ENCODE assay signal across 8 mouse cellular contexts in the genomic region with DNA sequence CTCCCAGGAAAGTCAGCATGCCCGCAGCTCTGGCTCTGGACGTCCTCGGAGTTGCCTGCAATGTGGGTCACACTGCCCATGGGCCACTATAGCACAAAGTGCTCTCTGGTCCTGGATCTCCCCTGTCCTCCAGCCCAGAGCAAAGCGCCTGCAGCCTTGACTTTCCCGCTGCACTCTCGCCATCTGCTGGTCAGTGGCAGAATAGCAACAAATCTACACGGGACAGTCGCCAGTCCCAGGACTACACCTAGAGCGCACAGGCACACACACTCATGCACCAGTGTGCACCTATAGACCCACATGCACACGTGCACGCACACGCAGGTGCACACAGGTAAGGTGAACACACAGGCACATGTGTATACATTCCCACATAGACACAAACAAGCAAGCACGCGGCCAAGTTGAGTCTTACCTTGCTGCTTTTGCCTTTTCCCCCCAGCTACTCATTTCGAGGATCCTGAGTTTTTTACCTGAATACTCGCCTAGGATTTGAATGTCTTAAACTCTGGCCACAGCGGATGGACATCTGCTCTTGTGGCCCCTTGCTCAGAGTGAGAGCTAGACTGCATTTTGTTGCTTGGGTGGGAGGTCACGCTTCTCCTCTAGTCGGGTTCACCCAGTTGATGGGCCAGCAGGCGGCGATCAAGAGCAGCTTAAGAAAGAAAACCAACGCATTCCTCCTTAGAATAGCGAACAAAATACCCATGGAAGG. TPM values are rescaled to one million over a fixed set of nuclear protein-coding genes. Genes with fewer than 3 reads are reported as not detected.
DNase-seq lines count a peak whose midpoint lies in the region; ATAC-seq and TF ChIP-seq lines count a peak whose summit lies in the region.

No protein-coding gene starts in this region.

- TF ChIP-seq POLR2A in testis, adult 2 months (IDR thresholded peaks at IDR 0.05; ENCODE audit: control insufficient read depth, low read depth, low read length), result no peak

- no peak overlapping the region for H3K4me3 ChIP-seq in C2C12 (ENCODE audit: insufficient read depth, poor library complexity, severe bottlenecking)
- peak overlapping the region; percentile 22 for H3K4me3 ChIP-seq in forebrain, embryonic 10.5 days
- H3K4me3 ChIP-seq in heart, embryonic 16.5 days (ENCODE audit: low read length), result no peak overlapping the region
- H3K4me3 ChIP-seq in liver, embryonic 12.5 days, result no peak overlapping the region
- no peak overlapping the region; the same call in 1 of the 2 replicates for H3K4me3 ChIP-seq in neural tube, embryonic 11.5 days (ENCODE audit: low read depth, low read length)
- H3K4me3 ChIP-seq in testis, adult 2 months (ENCODE audit: control insufficient read depth, low read depth, low read length), result no peak overlapping the region

- peak; percentile 14 for ATAC-seq in heart, embryonic 16.5 days (replicated peaks; ENCODE audit: extremely low read depth, insufficient read depth, low FRiP score)
- peak; percentile 52; the same call in 1 of the 2 replicates for ATAC-seq in liver, embryonic 12.5 days
- ATAC-seq in neural tube, embryonic 11.5 days (ENCODE audit: insufficient read depth, low FRiP score, low TSS enrichment), result peak; percentile 69; the same call in 1 of the 2 replicates

- no peaks in the 10 kb centered on the region for H3K9me3 ChIP-seq in forebrain, embryonic 10.5 days
- no peaks in the 10 kb centered on the region for H3K9me3 ChIP-seq in heart, embryonic 16.5 days (replicated peaks; ENCODE audit: control insufficient read depth, low read length)
- H3K9me3 ChIP-seq in liver, embryonic 12.5 days (replicated peaks), result no peaks in the 10 kb centered on the region
- no peaks in the 10 kb centered on the region for H3K9me3 ChIP-seq in neural tube, embryonic 11.5 days (ENCODE audit: control insufficient read depth, low read length)

- 8% methylated on average over 23 of the region's 23 CpGs for WGBS in forebrain, embryonic 10.5 days
- WGBS in heart, embryonic 16.5 days, result 7% methylated on average over 23 of the region's 23 CpGs
- 6% methylated on average over 23 of the region's 23 CpGs for WGBS in liver, embryonic 12.5 days (ENCODE audit: insufficient replicate concordance)
- WGBS in neural tube, embryonic 11.5 days, result 6% methylated on average over 23 of the region's 23 CpGs

- no peak overlapping the region for H3K4me2 ChIP-seq in heart, embryonic 16.5 days (ENCODE audit: low read depth, low read length)
- H3K4me2 ChIP-seq in liver, embryonic 12.5 days, result no peak overlapping the region
- H3K4me2 ChIP-seq in neural tube, embryonic 11.5 days (ENCODE audit: low read depth), result peak overlapping the region; percentile 22; the same call in 1 of the 2 replicates

- no peaks in the 10 kb centered on the region for H3K27me3 ChIP-seq in C2C12 (ENCODE audit: control insufficient read depth, insufficient read depth, insufficient read length)
- H3K27me3 ChIP-seq in forebrain, embryonic 10.5 days (ENCODE audit: poor library complexity, severe bottlenecking), result peaks cover 16% of the 10 kb centered on the region
- H3K27me3 ChIP-seq in heart, embryonic 16.5 days (ENCODE audit: control insufficient read depth, insufficient read depth, low read length), result 0 out of 2 replicates have a peak, but pooled peaks cover 2% of the 10 kb centered on the region
- H3K27me3 ChIP-seq in liver, embryonic 12.5 days (replicated peaks), result 0 out of 2 replicates have a peak, but pooled peaks cover 5% of the 10 kb centered on the region
- no peaks in the 10 kb centered on the region for H3K27me3 ChIP-seq in neural tube, embryonic 11.5 days (ENCODE audit: control insufficient read depth, insufficient read depth, low read length)
- no peaks in the 10 kb centered on the region for H3K27me3 ChIP-seq in testis, adult 2 months (ENCODE audit: control insufficient read depth, insufficient read depth, low read length)

- TF ChIP-seq CTCF in C2C12 (IDR thresholded peaks at IDR 0.05; ENCODE audit: control insufficient read depth, insufficient read depth, insufficient read length), result peak; percentile 84
- TF ChIP-seq CTCF in testis, adult 2 months (IDR thresholded peaks at IDR 0.05; ENCODE audit: control insufficient read depth, insufficient read depth, insufficient replicate concordance, low read depth, low read length), result peak; percentile 95

- no peak overlapping the region for H3K9ac ChIP-seq in heart, embryonic 16.5 days (ENCODE audit: low read length)
- H3K9ac ChIP-seq in liver, embryonic 12.5 days, result no peak overlapping the region
- H3K9ac ChIP-seq in neural tube, embryonic 11.5 days (ENCODE audit: low read length), result no peak overlapping the region

- no peaks in the 10 kb centered on the region for H3K79me2 ChIP-seq in C2C12 (ENCODE audit: control insufficient read depth, insufficient read depth)

- H3K27ac ChIP-seq in forebrain, embryonic 10.5 days, result no peak overlapping the region
- H3K27ac ChIP-seq in heart, embryonic 16.5 days (ENCODE audit: low read length), result no peak overlapping the region
- no peak overlapping the region for H3K27ac ChIP-seq in liver, embryonic 12.5 days
- H3K27ac ChIP-seq in neural tube, embryonic 11.5 days (ENCODE audit: low read depth, low read length), result no peak overlapping the region
- no peak overlapping the region for H3K27ac ChIP-seq in testis, adult 2 months (ENCODE audit: control insufficient read depth, insufficient read depth, low read depth, low read length)

- H3K4me1 ChIP-seq in forebrain, embryonic 10.5 days, result peaks cover 18% of the 10 kb centered on the region
- no peaks in the 10 kb centered on the region for H3K4me1 ChIP-seq in heart, embryonic 16.5 days (ENCODE audit: control insufficient read depth, insufficient read depth, low read length)
- H3K4me1 ChIP-seq in liver, embryonic 12.5 days, result no peaks in the 10 kb centered on the region
- no peaks in the 10 kb centered on the region for H3K4me1 ChIP-seq in neural tube, embryonic 11.5 days (ENCODE audit: control insufficient read depth, insufficient read depth, low read length)
- H3K4me1 ChIP-seq in testis, adult 2 months (ENCODE audit: control insufficient read depth, insufficient read depth, low read length), result no peaks in the 10 kb centered on the region; the same call in 1 of the 2 replicates

- no peak overlapping the region for H3ac ChIP-seq in C2C12 (ENCODE audit: control insufficient read depth, insufficient read length, low read depth)

- H3K79me3 ChIP-seq in C2C12 (ENCODE audit: low read depth), result no peaks in the 10 kb centered on the region

- no peaks in the 10 kb centered on the region for H3K36me3 ChIP-seq in C2C12 (ENCODE audit: control insufficient read depth, insufficient read depth)
- H3K36me3 ChIP-seq in forebrain, embryonic 10.5 days (replicated peaks), result no peaks in the 10 kb centered on the region
- no peaks in the 10 kb centered on the region for H3K36me3 ChIP-seq in heart, embryonic 16.5 days (ENCODE audit: control insufficient read depth, insufficient read depth)
- H3K36me3 ChIP-seq in liver, embryonic 12.5 days, result no peaks in the 10 kb centered on the region
- no peaks in the 10 kb centered on the region for H3K36me3 ChIP-seq in neural tube, embryonic 11.5 days (ENCODE audit: control insufficient read depth, insufficient read depth, low read length)
- H3K36me3 ChIP-seq in testis, adult 2 months (ENCODE audit: control insufficient read depth, insufficient read depth, low read length), result no peaks in the 10 kb centered on the region

- DNase-seq in c-Kit-positive CD71-negative TER-119-negative erythroid progenitor cells, embryonic 14.5 days (ENCODE audit: low read depth), result peak; percentile 45
- peak; percentile 85 for DNase-seq in forebrain, embryonic 10.5 days (ENCODE audit: extremely low spot score, low spot score)
- DNase-seq in kidney, postnatal 14 days, result peak; percentile 78
- peak; percentile 87 for DNase-seq in neural tube, embryonic 11.5 days (ENCODE audit: low spot score)

TF ChIP-seq in C2C12, 6 proteins besides CTCF, POLR2A, EP300 and RAD21:
- no peak for TF ChIP-seq MYOD1 (IDR thresholded peaks at IDR 0.05; ENCODE audit: control insufficient read depth, insufficient read length, low read depth)
- TF ChIP-seq FOSL1 (IDR thresholded peaks at IDR 0.05; ENCODE audit: insufficient read depth, low read length, poor library complexity, severe bottlenecking), result no peak
- no peak for TF ChIP-seq MYOG (IDR thresholded peaks at IDR 0.05; ENCODE audit: control insufficient read depth, extremely low read depth, insufficient read length)
- no peak for TF ChIP-seq MAX (IDR thresholded peaks at IDR 0.05)
- TF ChIP-seq CEBPB (IDR thresholded peaks at IDR 0.05; ENCODE audit: low read depth), result no peak
- TF ChIP-seq USF1 (IDR thresholded peaks at IDR 0.05; ENCODE audit: low read depth), result no peak

RNA-seq across cellular contexts. Expression of a gene that starts 26.9 kb away (rescaled TPM):
- polyA plus RNA-seq in C2C12 (2012; fragmentation: generic; extraction: Trizol), result not detected
- not detected in 2 replicates for polyA plus RNA-seq in forebrain, embryonic 10.5 days (2016; fragmentation: Nextera tagmentation; extraction: Ambion mirVana)
- not detected in 2 replicates for polyA plus RNA-seq in heart, embryonic 16.5 days (2015; fragmentation: Nextera tagmentation; extraction: Ambion mirVana)
- not detected in 2 replicates for polyA plus RNA-seq in liver, embryonic 12.5 days (2016; fragmentation: Nextera tagmentation; extraction: Ambion mirVana)
- polyA plus RNA-seq in neural tube, embryonic 11.5 days (2014; fragmentation: Nextera tagmentation; extraction: Ambion mirVana), result not detected in 2 replicates
- 284 and 307 TPM in 2 replicates for polyA plus RNA-seq in testis, adult 2 months (2012; rRNA removed)

Comparison
In these comparisons a context has a peak if more than half of its experiments do, and no peak if none do; other contexts are left out.
1. ATAC-seq: peak in every context shown above with its lines; median percentile 69 in neural tube, embryonic 11.5 days; 52 in liver, embryonic 12.5 days; 14 in heart, embryonic 16.5 days.
2. RNA of a gene that starts 26.9 kb away (polyA plus RNA-seq): 284 to 307 TPM in testis, adult 2 months; not detected in C2C12 (single experiment), not detected in forebrain, embryonic 10.5 days, not detected in heart, embryonic 16.5 days, not detected in liver, embryonic 12.5 days and not detected in neural tube, embryonic 11.5 days; every median in the first group is over 100 times any median in the second.
3. Peak in every context shown above with its lines, with median percentiles within 50 percentile points of each other: DNase-seq.